Mouse (Mus musculus): Measurements from ENCODE around the gene Bpifb9a. TPM values are rescaled to one million over a fixed set of nuclear protein-coding genes. Genes with fewer than 3 reads are reported as not detected.
A peak's percentile ranks its signal among the peaks of the same experiment; 100 is the strongest.
"Not testable (repeated sequence)": the region's sequence is repeated elsewhere in the genome, so short reads cannot be mapped to it uniquely, and the experiment has no call there.

Gene Bpifb9a
- polyA plus RNA-seq, 1 experiment from 2014 or later, result not detected

DNA sequence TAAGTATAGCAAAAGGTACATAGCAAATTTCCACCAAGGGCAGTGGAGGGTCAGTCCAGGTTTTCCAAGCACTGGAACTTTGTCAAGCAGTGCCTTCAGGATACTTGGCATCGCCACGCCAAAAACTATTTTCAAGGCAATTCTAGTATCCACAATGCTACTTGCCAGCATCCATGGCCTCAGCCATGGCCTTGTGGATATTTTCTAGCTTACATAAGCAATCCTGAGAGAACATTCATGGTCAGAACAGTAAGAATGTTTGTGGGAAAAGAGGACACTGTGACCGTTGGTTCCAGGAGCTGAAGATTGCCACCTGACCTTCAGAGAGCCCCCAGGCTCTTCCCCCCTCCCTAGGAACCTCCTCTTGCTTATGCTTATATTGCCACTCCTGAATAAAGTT lies 34.2 kb downstream of the Bpifb9a start:
- not testable (repeated sequence) for H3K4me2 ChIP-seq (ENCODE audit: low read depth, severe bottlenecking)

DNA sequence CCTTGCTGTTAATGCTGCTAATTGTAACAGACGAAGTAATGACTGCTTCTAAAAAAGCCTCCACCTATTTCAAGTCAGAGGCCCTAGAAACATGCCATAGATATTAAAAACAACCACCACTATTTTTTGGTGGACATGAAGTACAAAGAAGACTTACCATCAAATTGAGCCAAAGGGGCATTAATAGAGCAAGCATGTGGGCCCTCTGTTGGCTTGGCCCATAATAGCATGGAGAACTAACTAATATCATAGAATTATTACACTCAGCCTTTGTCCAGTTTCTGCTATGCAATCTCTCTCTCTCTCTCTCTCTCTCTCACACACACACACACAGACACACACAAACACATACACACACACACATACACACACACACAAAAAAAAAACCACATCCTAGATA lies 35.2 kb downstream of the Bpifb9a start:
- 76% methylated on average over 1 of the region's 1 CpGs for WGBS

More for the DNA sequence above, 34.2 kb downstream of the Bpifb9a start:
- not testable (repeated sequence) for H3K36me3 ChIP-seq (ENCODE audit: control insufficient read depth, insufficient read depth, low read length); ATAC-seq (ENCODE audit: insufficient number of reproducible peaks, low FRiP score, low TSS enrichment, low read depth); H3K4me3 ChIP-seq (ENCODE audit: low read depth, low read length); DNase-seq (ENCODE audit: low spot score); H3K9me3 ChIP-seq (ENCODE audit: control insufficient read depth, low read length); H3K9ac ChIP-seq (ENCODE audit: low read length); H3K4me1 ChIP-seq (ENCODE audit: control insufficient read depth, insufficient read depth, low read length); H3K27me3 ChIP-seq (ENCODE audit: control insufficient read depth, insufficient read depth, low read length); H3K27ac ChIP-seq (replicated peaks; ENCODE audit: low read depth, low read length)
- 90% methylated on average over 3 of the region's 3 CpGs for WGBS

DNA sequence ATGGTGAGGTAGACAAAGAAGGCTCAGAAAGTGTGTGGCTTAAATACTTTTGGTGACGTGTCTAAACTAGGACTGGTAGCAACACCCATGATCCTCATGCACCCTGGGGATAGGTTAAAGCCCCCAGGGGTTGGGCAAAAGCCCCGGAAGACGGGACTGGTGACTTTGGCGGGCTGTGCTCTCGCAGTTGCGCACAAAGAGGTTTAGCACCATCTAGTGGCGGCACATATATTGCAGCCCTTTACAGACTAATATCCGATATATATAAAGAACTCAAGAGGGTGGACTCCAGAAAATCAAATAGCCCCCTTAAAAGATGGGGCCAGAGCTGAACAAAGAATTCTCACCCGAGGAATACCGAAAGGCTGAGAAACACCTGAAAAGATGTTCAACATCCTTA lies 37.1 kb downstream of the Bpifb9a start:
- ATAC-seq (ENCODE audit: insufficient number of reproducible peaks, low FRiP score, low TSS enrichment, low read depth); H3K4me3 ChIP-seq (ENCODE audit: low read depth, low read length); H3K27ac ChIP-seq (replicated peaks; ENCODE audit: low read depth, low read length); H3K9me3 ChIP-seq (ENCODE audit: control insufficient read depth, low read length); H3K36me3 ChIP-seq (ENCODE audit: control insufficient read depth, insufficient read depth, low read length); H3K4me2 ChIP-seq (ENCODE audit: low read depth, severe bottlenecking); H3K27me3 ChIP-seq (ENCODE audit: control insufficient read depth, insufficient read depth, low read length); H3K9ac ChIP-seq (ENCODE audit: low read length); H3K4me1 ChIP-seq (ENCODE audit: control insufficient read depth, insufficient read depth, low read length): not testable (repeated sequence)
- peak; percentile 79 for DNase-seq (ENCODE audit: low spot score)
- under 1% methylated on average over 10 of the region's 10 CpGs for WGBS

More for the DNA sequence above, 35.2 kb downstream of the Bpifb9a start:
- Histone ChIP-seq H3K4me1 (ENCODE audit: control insufficient read depth, insufficient read depth, low read length) (no peaks in the 10 kb centered on the region), H3K4me3 (ENCODE audit: low read depth, low read length) (no peak overlapping the region), H3K27ac (replicated peaks; ENCODE audit: low read depth, low read length) (no peak overlapping the region), H3K4me2 (ENCODE audit: low read depth, severe bottlenecking) (no peak overlapping the region), H3K9me3 (ENCODE audit: control insufficient read depth, low read length) (no peaks in the 10 kb centered on the region), H3K27me3 (ENCODE audit: control insufficient read depth, insufficient read depth, low read length) (no peaks in the 10 kb centered on the region), H3K36me3 (ENCODE audit: control insufficient read depth, insufficient read depth, low read length) (no peaks in the 10 kb centered on the region), H3K9ac (ENCODE audit: low read length) (no peak overlapping the region)
- ATAC-seq (ENCODE audit: insufficient number of reproducible peaks, low FRiP score, low TSS enrichment, low read depth) (no peak), DNase-seq (ENCODE audit: low spot score) (no peak)

DNA sequence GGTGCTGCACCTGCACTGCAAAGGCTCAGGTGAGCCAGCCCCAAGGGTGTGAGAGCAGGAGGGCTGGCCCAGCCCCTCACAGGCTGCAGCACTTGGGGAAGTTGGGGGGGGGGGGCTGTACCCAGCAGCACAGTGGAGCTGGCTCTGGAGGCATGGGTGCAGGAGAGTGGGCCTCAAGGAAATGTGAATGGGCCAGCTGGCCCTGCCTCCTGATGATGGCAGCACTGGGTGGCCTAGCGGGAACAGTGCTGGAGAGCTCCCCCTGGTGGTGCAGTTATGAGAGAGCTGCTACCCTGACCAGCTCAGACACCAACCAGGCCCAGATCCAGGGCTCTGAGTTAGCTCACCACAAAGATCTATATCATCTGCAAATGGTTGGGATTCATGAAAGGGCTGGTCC lies 42.8 kb downstream of the Bpifb9a start:
- WGBS, result 10% methylated on average over 1 of the region's 1 CpGs
- H3K9ac ChIP-seq (ENCODE audit: low read length), result no peak overlapping the region
- no peak for ATAC-seq (ENCODE audit: insufficient number of reproducible peaks, low FRiP score, low TSS enrichment, low read depth)
- H3K27me3 ChIP-seq (ENCODE audit: control insufficient read depth, insufficient read depth, low read length), result no peaks in the 10 kb centered on the region
- H3K36me3 ChIP-seq (ENCODE audit: control insufficient read depth, insufficient read depth, low read length), result no peaks in the 10 kb centered on the region
- no peak overlapping the region for H3K4me2 ChIP-seq (ENCODE audit: low read depth, severe bottlenecking)
- DNase-seq (ENCODE audit: low spot score), result peak; percentile 85
- no peaks in the 10 kb centered on the region for H3K4me1 ChIP-seq (ENCODE audit: control insufficient read depth, insufficient read depth, low read length)
- no peak overlapping the region for H3K27ac ChIP-seq (replicated peaks; ENCODE audit: low read depth, low read length)
- H3K9me3 ChIP-seq (ENCODE audit: control insufficient read depth, low read length), result no peaks in the 10 kb centered on the region
- H3K4me3 ChIP-seq (ENCODE audit: low read depth, low read length), result no peak overlapping the region

DNA sequence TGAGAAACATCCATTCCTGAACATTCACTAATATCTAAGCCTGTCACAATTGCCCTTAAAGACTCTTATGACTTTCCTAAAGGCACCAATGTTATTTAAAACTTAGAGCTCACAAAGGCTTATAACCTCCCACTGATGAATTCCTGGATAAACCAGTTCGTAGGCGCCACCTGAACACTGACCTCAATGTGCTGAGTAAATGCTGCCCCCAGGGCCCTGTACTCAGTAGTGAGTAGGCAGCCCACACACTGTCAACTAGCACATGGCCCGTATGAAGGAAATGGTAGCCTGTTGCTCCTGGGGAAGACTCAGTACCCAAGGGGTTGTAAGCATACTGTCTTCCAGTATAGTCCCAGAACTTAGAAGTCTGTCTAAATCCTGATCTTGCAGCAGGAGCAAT lies 44.1 kb downstream of the Bpifb9a start:
- Histone ChIP-seq H3K27ac (replicated peaks; ENCODE audit: low read depth, low read length) (no peak overlapping the region), H3K9ac (ENCODE audit: low read length) (no peak overlapping the region), H3K4me3 (ENCODE audit: low read depth, low read length) (no peak overlapping the region), H3K27me3 (ENCODE audit: control insufficient read depth, insufficient read depth, low read length) (no peaks in the 10 kb centered on the region), H3K4me2 (ENCODE audit: low read depth, severe bottlenecking) (no peak overlapping the region), H3K9me3 (ENCODE audit: control insufficient read depth, low read length) (no peaks in the 10 kb centered on the region), H3K36me3 (ENCODE audit: control insufficient read depth, insufficient read depth, low read length) (no peaks in the 10 kb centered on the region), H3K4me1 (ENCODE audit: control insufficient read depth, insufficient read depth, low read length) (no peaks in the 10 kb centered on the region)
- DNase-seq (ENCODE audit: low spot score), result no peak
- no peak for ATAC-seq (ENCODE audit: insufficient number of reproducible peaks, low FRiP score, low TSS enrichment, low read depth)
- 82% methylated on average over 3 of the region's 3 CpGs for WGBS

DNA sequence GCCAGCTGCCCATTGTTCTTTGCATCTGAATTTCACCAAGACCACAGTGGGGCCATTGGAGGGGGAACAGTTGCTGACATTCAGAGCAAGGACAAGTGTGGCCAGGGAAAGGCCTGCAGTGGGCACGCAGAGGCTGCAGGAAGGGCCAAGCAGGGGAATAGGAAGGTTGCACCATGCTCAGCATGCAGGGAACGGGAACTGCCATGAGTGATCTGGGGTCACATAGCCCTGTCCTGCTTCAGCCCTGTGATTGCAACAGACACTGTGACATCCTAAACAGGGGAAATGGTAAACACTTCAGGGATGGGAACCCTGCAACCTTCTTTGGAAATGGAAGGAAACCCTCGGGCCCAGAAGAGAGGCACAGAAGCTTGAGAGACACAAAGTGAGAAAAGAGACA lies 47.0 kb downstream of the Bpifb9a start:
- H3K4me2 ChIP-seq (ENCODE audit: low read depth, severe bottlenecking); ATAC-seq (ENCODE audit: insufficient number of reproducible peaks, low FRiP score, low TSS enrichment, low read depth); H3K4me3 ChIP-seq (ENCODE audit: low read depth, low read length); H3K36me3 ChIP-seq (ENCODE audit: control insufficient read depth, insufficient read depth, low read length); DNase-seq (ENCODE audit: low spot score); H3K27me3 ChIP-seq (ENCODE audit: control insufficient read depth, insufficient read depth, low read length); H3K27ac ChIP-seq (replicated peaks; ENCODE audit: low read depth, low read length); H3K9me3 ChIP-seq (ENCODE audit: control insufficient read depth, low read length); H3K9ac ChIP-seq (ENCODE audit: low read length); H3K4me1 ChIP-seq (ENCODE audit: control insufficient read depth, insufficient read depth, low read length): not testable (repeated sequence)
- 94% methylated on average over 1 of the region's 3 CpGs for WGBS

DNA sequence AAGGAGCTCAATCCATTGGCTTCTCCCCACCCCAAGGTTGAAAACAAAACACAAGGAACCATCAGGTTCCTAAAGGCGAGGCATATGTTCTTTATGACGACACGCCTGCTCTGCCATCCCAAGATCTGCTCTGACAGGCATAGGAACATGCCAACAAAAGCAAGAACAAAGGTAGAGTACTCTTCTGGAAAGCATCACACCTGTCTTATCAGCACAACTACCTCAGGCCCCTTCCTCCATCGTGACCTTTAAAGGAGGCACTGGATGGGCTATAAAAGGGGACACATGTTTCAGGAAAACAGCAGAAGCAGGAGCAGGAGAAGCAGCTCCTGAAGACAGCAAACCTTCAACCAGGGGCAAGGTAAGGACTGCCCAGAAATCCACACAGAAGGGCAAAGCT lies 49.3 kb downstream of the Bpifb9a start, which contains the start of gene Bpifb9b:
Gene Bpifb9b, plus strand, starts transcription at position 301 of the 400 bp plus-strand sequence.
- H3K9me3 ChIP-seq (ENCODE audit: control insufficient read depth, low read length); H3K9ac ChIP-seq (ENCODE audit: low read length); H3K4me1 ChIP-seq (ENCODE audit: control insufficient read depth, insufficient read depth, low read length); H3K27ac ChIP-seq (replicated peaks; ENCODE audit: low read depth, low read length); H3K27me3 ChIP-seq (ENCODE audit: control insufficient read depth, insufficient read depth, low read length); ATAC-seq (ENCODE audit: insufficient number of reproducible peaks, low FRiP score, low TSS enrichment, low read depth); H3K36me3 ChIP-seq (ENCODE audit: control insufficient read depth, insufficient read depth, low read length); H3K4me2 ChIP-seq (ENCODE audit: low read depth, severe bottlenecking); DNase-seq (ENCODE audit: low spot score); H3K4me3 ChIP-seq (ENCODE audit: low read depth, low read length): not testable (repeated sequence)
- WGBS, result 87% methylated on average over 4 of the region's 4 CpGs

DNA sequence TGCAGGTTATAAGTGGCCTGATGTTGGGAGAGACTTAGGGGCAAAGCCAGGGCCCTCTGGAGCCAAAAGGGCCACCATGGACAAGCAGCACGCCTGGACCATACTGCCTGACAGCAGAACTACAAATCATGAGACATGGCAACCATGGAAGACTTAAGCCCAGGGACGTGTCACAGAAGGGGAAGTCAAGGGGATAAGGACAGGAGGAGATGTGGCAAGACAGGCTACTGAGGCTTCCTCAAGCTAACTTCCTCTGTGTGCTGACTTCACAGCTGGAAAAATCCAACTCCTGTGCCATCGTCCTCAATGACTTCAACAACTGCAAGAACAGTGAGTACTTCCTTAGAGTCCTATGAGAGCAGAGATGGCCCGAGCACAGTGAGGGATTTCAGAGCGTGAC lies 56.1 kb downstream of the Bpifb9a start:
- H3K4me3 ChIP-seq (ENCODE audit: low read depth, low read length); ATAC-seq (ENCODE audit: insufficient number of reproducible peaks, low FRiP score, low TSS enrichment, low read depth); H3K27ac ChIP-seq (replicated peaks; ENCODE audit: low read depth, low read length); H3K4me2 ChIP-seq (ENCODE audit: low read depth, severe bottlenecking); H3K4me1 ChIP-seq (ENCODE audit: control insufficient read depth, insufficient read depth, low read length); DNase-seq (ENCODE audit: low spot score); H3K36me3 ChIP-seq (ENCODE audit: control insufficient read depth, insufficient read depth, low read length); H3K9me3 ChIP-seq (ENCODE audit: control insufficient read depth, low read length); H3K27me3 ChIP-seq (ENCODE audit: control insufficient read depth, insufficient read depth, low read length); H3K9ac ChIP-seq (ENCODE audit: low read length): not testable (repeated sequence)
- WGBS, result 77% methylated on average over 5 of the region's 5 CpGs
